Mouse (Mus musculus) splenic B cell, adult 2 months (primary cell): ENCODE results near the gene Opalin.

Experiments used
- DNase-seq: peaks from one replicate; pipeline ENCODE4 v3.0.0-alpha.2; 2011; ENCODE audit warnings: low read depth, low spot score
- H3K27me3 ChIP-seq: 2 replicates; pipeline ENCODE4 v1.6.1; 2012; ENCODE audit warnings: mild to moderate bottlenecking, low read length, moderate library complexity, mixed read lengths; ENCODE audit not compliant: control insufficient read depth, poor library complexity, insufficient read depth, severe bottlenecking
- H3K36me3 ChIP-seq: 2 replicates; pipeline ENCODE4 v1.6.1; 2012; ENCODE audit warnings: mild to moderate bottlenecking, low read length, moderate library complexity, mixed read lengths; ENCODE audit not compliant: control insufficient read depth, poor library complexity, insufficient read depth, severe bottlenecking

Opalin gene

DNA sequence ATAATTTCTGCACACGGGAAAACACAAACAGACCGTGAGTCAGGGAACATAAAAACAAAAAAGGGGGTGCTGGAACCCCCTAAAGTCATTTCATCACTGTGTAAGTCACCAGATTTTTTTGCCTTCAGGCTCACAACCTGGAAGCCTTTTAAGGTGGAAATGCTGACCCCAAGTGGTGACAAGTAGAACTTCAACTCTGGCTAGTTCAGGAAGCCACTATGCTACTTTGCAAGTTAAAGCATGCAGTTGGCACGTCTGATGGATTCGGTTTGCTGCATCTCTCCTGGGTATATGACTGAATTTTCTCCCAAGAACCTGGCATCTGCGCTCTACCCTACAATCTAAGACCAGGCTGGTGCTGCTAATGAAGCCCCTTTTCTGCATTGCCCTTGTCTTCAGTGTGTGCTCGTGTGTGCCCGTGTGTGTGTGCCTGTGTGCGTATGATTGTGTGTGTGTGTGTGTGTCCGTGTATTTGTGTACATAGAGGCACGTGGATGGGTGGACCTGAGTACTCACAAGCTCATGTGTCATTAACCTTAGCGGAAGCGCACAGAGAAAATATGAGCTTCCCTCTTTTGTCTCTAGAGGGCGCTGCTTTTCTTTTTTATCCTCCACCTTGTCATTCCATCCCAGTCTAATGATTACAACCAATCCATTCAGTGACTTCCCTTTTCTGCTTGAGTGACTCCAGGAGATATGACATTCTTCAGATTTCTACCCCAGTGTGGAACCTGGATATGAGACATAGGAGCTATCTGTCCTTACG, 60.8 kb downstream of the Opalin start:
- Histone ChIP-seq H3K27me3 (no peaks in the 10 kb centered on the region), H3K36me3 (no peaks in the 10 kb centered on the region)
- peak; percentile 92 for DNase-seq

DNA sequence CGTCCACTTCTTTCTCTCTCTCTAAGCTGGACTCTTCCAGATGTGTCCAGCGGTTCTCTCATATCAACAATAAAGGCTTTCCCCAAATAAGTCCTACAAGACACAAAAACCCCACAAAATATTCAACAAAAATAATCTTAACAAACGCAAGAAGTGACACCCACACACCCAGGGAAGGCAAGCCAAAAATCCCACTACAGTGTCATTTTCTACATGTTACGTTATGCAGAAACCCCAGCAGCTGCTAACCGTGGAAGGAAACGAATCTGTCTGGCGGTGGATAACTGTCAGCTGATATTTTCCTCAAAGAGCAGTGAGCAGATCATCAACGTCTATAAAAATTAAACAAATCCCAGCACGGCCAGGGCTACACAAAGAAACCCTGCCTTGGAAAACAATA, 62.9 kb downstream of the Opalin start:
- Histone ChIP-seq H3K36me3 (no peaks in the 10 kb centered on the region), H3K27me3 (no peaks in the 10 kb centered on the region)
- DNase-seq = no peak

DNA sequence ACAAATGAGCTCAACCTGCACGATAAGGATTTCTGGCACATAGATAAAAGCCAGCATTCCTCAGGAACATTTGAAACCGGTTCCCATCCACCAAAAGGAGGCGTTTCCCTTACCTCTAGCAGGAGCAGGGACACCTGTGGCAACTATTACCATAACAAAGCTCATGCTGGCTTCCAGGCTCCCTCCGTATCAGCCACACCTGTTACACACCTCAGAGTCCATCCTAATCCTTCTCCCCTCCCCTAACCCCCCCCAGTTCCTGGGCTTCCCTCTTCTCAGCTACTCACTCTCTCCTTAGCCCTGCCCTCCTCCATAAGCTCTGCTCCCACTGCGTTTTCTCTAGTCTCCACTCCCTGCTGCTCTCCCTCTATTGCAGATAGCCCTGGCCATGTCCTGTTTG, 63.3 kb downstream of the Opalin start:
- no peaks in the 10 kb centered on the region for H3K36me3 ChIP-seq
- DNase-seq = no peak
- H3K27me3 ChIP-seq = no peaks in the 10 kb centered on the region
